Mouse (Mus musculus) cerebellum, adult 2 months (tissue): ENCODE measurements around the gene Otx2. TPM values are rescaled to one million over a fixed set of nuclear protein-coding genes. Genes with fewer than 3 reads are reported as not detected.

Source experiments
- DNase-seq, 2 experiments: peaks; one replicate each; pipeline ENCODE4 v3.0.0; 2021
- H3K27ac ChIP-seq: fragments of 200-500 bp; 2 replicates; pipeline ENCODE4 v1.5.1; 2012; ENCODE audit warnings: low read length, control low read depth, inconsistent platforms; ENCODE audit not compliant: insufficient read depth
- H3K27me3 ChIP-seq: fragments of 200-500 bp; 2 replicates; pipeline ENCODE4 v1.6.1; 2012; ENCODE audit warnings: inconsistent platforms, mild to moderate bottlenecking, low read length, moderate library complexity; ENCODE audit not compliant: control insufficient read depth, insufficient read depth
- H3K4me1 ChIP-seq: fragments of 200-500 bp; 2 replicates; pipeline ENCODE4 v1.6.1; 2011; ENCODE audit warnings: low read length; ENCODE audit not compliant: control insufficient read depth, insufficient read depth
- H3K4me3 ChIP-seq: fragments of 200-500 bp; replicated peaks from 2 replicates; pipeline ENCODE3; 2011; ENCODE audit warnings: mild to moderate bottlenecking, low read depth, low read length, control low read depth; ENCODE audit not compliant: insufficient read depth
- CTCF ChIP-seq: fragments of 200-500 bp; IDR thresholded peaks from 2 replicates; pipeline ENCODE4 v1.5.1; 2011; ENCODE audit warnings: low read depth, mild to moderate bottlenecking, control low read depth, low read length, moderate library complexity, borderline replicate concordance; ENCODE audit not compliant: insufficient read depth
- POLR2A ChIP-seq: fragments of 200-500 bp; IDR thresholded peaks from 2 replicates; pipeline ENCODE4 v1.6.1; 2011; ENCODE audit warnings: low read length, control low read depth, borderline replicate concordance; ENCODE audit not compliant: insufficient read depth
- WGBS: fragments of 180-500 bp; shearing (Covaris S2); methylation state at CpG from one replicate; pipeline ENCODE4 v1.1.7; 2018; 5-methylcytosine and 5-hydroxymethylcytosine counted together
- polyA plus RNA-seq: library from polyadenylated mRNA; depleted of rRNA; stranded (reverse); fragments of >200 nt; gene quantifications from 2 replicates; pipeline ENCODE4 v1.2.3, GENCODE M21; 2012

The Otx2 gene
- polyA plus RNA-seq, 1 experiment: 9.9 TPM

DNA sequence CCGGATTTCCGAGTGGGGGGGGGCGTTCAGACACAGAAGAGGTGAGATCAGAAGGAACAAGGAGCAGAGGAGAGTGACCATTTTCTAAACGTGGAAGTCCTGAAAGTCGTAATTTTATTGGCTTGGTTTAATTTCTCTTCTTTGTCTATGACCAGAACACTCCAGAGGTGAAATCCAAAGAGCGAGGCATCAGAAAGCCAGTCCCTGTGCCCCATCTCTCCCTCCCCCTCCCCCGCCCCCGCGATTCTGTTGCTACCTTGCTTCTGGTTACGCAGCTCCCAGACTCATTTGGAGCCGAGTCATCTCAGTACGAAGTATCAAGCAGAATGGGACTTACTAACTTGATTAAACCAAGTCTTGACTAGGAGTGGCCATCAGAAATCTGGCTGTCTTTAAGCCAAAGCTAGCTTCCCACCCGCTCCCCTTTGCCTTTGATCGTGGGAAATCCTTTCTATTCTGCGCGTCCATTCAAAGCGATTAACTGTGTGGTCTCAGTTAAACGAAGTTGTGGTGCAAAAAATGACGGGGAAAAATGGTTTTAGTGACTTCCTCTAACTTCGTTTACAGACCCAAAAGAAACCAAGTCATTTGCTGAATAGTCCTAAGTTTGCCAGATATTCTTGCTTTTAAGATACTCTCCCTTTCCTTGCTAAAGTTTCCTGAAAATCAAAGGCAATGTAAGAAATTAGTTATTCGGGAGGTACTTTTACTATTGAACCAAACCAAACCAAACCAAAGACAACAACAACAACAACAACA lies 17.6 kb downstream of the Otx2 start:
- no peak for DNase-seq
- WGBS: 48% methylated on average over 21 of the region's 21 CpGs
- no peak for TF ChIP-seq POLR2A
- TF ChIP-seq CTCF: no peak
- peaks cover 3% of the 10 kb centered on the region; the same call in 1 of the 2 replicates for H3K4me1 ChIP-seq
- no peak overlapping the region for H3K4me3 ChIP-seq
- H3K27me3 ChIP-seq: peaks cover 2% of the 10 kb centered on the region; the same call in 1 of the 2 replicates
- H3K27ac ChIP-seq: no peak overlapping the region

GRCm38 (mm10) chr14:48655073-48655791 lies 18.4 kb downstream of the Otx2 start:
- no peak for DNase-seq
- 45% methylated on average over 33 of the region's 33 CpGs for WGBS
- H3K27me3 ChIP-seq: peaks cover 2% of the 10 kb centered on the region; the same call in 1 of the 2 replicates
- no peak overlapping the region for H3K27ac ChIP-seq
- no peak overlapping the region for H3K4me3 ChIP-seq
- TF ChIP-seq POLR2A (no peak), CTCF (no peak)
- H3K4me1 ChIP-seq: peaks cover 3% of the 10 kb centered on the region; the same call in 1 of the 2 replicates

DNA sequence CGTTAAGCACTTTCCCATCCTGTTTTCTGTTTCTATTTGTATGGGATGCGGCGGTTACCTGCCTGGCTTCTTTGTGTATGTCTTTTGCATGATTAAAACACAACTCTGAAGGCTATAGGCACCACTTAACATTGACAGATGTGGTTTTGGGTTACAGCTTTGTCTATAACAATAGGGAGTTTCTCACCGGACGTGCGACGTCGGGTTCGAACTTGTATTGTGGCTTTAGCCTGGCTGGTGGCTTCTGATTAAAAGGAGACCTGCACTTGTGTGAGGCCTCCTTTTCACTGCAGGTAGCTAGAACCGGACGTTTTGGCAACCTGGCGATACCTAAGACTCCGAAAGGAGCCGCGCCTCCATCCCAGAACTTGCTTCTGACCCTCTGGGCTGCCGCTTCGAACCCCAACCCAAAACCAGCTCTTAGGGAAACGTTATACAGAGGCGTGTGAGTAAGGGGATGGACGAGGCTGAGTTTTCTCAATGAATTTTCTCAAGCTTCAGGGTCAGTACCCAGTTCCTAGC lies 19.0 kb downstream of the Otx2 start:
- peaks cover 2% of the 10 kb centered on the region; the same call in 1 of the 2 replicates for H3K27me3 ChIP-seq
- H3K4me1 ChIP-seq: peaks cover 3% of the 10 kb centered on the region; the same call in 1 of the 2 replicates
- no peak for DNase-seq
- H3K27ac ChIP-seq: no peak overlapping the region
- no peak overlapping the region for H3K4me3 ChIP-seq
- WGBS: 61% methylated on average over 20 of the region's 20 CpGs
- TF ChIP-seq POLR2A: no peak
- TF ChIP-seq CTCF: no peak

- WGBS: 74% methylated on average over 22 of the region's 22 CpGs
- peaks cover 3% of the 10 kb centered on the region; the same call in 1 of the 2 replicates for H3K4me1 ChIP-seq
- TF ChIP-seq POLR2A (no peak), CTCF (no peak)
- no peak for DNase-seq
- H3K27ac ChIP-seq: no peak overlapping the region
- no peak overlapping the region for H3K4me3 ChIP-seq
- H3K27me3 ChIP-seq: peaks cover 2% of the 10 kb centered on the region; the same call in 1 of the 2 replicates
Observed at GRCm38 (mm10) chr14:48653676-48654510, 19.7 kb downstream of the Otx2 start.

GRCm38 (mm10) chr14:48653081-48653480 lies 20.5 kb downstream of the Otx2 start:
- H3K27me3 ChIP-seq: peaks cover 2% of the 10 kb centered on the region; the same call in 1 of the 2 replicates
- WGBS: 90% methylated on average over 3 of the region's 3 CpGs
- H3K4me3 ChIP-seq: no peak overlapping the region
- no peak for DNase-seq
- no peak for TF ChIP-seq POLR2A
- peaks cover 3% of the 10 kb centered on the region; the same call in 1 of the 2 replicates for H3K4me1 ChIP-seq
- H3K27ac ChIP-seq: no peak overlapping the region

GRCm38 (mm10) chr14:48652256-48652655 lies 21.4 kb downstream of the Otx2 start:
- peaks cover 3% of the 10 kb centered on the region; the same call in 1 of the 2 replicates for H3K4me1 ChIP-seq
- no peak for DNase-seq
- TF ChIP-seq POLR2A (no peak), CTCF (no peak)
- 58% methylated on average over 12 of the region's 12 CpGs for WGBS
- H3K27me3 ChIP-seq: peaks cover 2% of the 10 kb centered on the region; the same call in 1 of the 2 replicates
- no peak overlapping the region for H3K27ac ChIP-seq
- H3K4me3 ChIP-seq: no peak overlapping the region

DNA sequence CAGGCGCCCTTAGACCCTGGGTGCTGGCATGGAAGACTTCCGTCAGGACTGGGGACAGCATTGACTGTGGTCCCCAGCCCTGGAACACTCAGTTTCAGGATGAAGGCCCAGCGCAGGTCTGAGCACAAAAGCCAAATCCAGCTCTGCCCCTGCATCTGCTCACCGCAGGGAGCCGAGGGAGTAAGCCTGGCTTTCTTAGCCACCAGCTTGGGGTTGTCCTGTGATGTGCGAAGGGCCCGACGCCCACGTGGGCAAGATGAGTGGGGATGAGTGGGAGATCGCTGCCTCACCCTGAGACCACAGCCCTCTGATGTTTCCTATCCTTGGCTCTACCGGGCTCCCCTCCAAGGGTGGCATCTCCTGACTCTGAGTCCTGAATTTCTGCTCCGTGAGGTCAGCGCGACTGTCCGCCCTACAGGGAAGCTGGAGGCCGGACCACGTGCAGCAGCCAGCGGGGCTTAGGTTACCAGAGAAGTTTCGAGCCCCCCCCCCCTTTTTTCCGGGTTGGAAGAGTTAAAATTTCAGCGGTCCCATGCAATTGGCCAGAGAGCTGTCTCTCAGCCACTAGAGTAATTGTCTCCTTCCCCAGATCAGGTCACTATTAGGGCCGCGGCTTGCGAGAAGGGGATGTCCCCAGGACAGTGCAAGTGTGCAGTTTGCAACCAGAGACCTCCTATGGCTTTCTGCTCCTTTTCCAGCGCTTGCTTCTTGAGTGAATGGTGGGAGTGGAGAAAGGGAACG lies 22.0 kb downstream of the Otx2 start:
- WGBS: 12% methylated on average over 26 of the region's 26 CpGs
- Histone ChIP-seq H3K4me1 (peaks cover 3% of the 10 kb centered on the region; the same call in 1 of the 2 replicates), H3K4me3 (no peak overlapping the region), H3K27ac (no peak overlapping the region), H3K27me3 (peaks cover 2% of the 10 kb centered on the region; the same call in 1 of the 2 replicates)
- no peak for DNase-seq
- TF ChIP-seq CTCF (no peak), POLR2A (no peak)
